Mouse (Mus musculus) telencephalon, adult 2 months (tissue): ENCODE data around the gene Zmym4.

Source experiments
- DNase-seq: peaks from one replicate; pipeline ENCODE4 v3.0.0-alpha.2; 2011; ENCODE audit warnings: low read depth, low spot score

Zmym4 gene

DNA sequence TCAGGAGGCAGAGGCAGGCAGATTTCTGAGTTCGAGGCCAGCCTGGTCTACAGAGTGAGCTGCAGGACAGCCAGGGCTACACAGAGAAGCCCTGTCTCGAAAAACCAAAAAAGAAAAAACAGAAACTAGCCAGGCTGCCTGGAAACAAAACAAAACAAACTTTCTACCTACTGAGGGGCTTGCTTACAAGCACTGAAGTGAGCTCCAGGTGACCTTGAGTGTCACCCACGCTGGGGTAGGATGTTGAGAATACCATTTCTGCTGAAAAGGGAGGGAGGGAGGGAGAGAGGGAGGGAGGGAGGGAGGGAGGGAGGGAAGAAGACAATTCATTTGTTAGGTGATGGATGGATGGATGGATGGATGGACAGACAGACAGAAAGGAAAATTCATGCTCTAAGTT is 24.5 kb downstream of the Zmym4 start:
- no peak for DNase-seq

DNA sequence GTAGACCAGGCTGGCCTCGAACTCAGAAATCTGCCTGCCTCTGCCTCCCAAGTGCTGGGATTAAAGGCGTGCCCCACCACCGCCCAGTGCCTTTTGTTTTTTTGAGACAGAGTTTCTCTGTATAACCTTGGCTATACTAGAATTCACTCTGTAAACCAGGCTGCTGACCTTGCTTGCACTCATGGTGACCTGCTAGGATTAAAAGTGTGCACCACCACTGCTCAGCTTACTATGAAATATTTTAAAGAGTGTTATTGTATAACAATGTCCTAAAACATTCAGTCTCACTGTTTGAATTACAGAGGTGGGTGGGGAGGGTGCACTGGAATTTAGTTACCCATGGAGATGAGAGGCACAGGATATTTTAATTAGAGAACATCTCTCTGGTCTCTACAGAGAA is 25.1 kb downstream of the Zmym4 start:
- DNase-seq = no peak

DNA sequence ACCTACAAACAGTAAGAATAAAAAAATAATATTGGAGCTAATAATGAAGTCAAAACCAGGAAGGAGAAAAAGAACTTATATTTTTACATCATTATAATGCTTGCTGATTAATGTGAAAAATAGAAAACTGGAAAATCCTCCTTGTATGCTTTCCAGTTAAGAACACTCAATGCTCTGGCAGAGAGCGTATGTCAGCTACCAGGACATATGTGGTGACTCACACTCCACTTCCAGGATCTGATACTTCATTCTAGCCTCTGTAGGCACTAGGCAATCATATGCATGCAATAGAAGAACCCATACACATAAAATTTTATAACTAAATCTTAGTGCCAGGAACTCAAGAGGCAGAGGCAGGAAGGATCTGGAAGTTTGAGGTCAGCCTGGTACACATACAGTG is 40.2 kb downstream of the Zmym4 start:
- peak; percentile 12 for DNase-seq

DNA sequence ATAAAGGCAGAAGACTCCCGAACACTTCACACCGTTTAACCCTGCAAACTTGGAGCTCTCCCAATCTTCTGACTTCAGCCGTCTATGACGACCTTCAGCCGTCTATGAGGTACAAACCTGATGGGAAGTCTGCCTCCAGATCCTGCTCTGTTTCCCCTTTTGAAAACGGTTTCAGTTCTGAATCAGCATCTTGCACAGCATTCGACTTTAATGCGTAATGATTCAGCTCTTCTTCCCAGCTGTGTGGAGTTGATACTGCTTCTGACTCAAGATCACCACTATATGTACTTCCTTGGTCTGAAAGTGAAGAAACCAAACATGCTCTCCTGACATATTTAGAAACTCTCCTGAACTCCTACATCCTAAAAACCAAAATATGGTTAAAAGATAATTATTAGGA is 78.1 kb downstream of the Zmym4 start:
- DNase-seq = no peak

DNA sequence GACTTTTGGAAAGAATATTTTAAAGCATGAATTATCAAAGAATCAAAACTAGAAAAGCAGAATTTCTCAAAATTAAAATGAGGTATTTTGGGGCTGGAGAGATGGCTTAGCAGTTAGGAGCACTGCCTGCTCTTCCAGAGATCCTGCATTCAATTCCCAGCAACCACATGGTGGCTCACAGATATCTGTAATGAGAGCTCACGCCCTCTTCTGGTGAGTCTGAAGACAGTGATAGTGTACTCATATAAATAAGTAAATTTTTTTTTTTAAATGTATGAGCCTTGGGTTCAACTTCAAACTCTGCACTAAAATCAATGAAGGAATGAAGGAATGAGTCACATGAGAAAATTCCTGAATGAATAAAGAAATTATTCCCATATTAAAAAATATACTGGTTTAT is 82.0 kb downstream of the Zmym4 start:
- no peak for DNase-seq

DNA sequence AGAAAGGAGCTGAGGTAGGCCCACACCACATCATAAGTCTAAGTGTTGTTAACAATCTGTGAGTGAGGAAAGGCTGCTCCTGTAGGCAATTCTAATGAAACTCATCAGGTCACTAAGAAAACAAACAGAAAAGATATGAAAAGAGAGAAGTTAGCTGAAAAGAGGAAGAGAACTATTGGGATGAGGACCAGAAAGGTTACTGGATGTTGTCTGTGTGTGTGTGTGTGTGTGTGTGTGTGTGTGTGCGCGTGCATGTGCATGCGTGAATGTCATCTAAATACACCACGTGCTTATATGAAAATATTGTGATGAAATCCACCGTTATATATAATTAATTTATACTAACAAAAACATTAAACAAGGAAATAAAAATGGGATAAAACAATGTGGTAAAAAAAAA is 84.3 kb downstream of the Zmym4 start:
- no peak for DNase-seq

DNA sequence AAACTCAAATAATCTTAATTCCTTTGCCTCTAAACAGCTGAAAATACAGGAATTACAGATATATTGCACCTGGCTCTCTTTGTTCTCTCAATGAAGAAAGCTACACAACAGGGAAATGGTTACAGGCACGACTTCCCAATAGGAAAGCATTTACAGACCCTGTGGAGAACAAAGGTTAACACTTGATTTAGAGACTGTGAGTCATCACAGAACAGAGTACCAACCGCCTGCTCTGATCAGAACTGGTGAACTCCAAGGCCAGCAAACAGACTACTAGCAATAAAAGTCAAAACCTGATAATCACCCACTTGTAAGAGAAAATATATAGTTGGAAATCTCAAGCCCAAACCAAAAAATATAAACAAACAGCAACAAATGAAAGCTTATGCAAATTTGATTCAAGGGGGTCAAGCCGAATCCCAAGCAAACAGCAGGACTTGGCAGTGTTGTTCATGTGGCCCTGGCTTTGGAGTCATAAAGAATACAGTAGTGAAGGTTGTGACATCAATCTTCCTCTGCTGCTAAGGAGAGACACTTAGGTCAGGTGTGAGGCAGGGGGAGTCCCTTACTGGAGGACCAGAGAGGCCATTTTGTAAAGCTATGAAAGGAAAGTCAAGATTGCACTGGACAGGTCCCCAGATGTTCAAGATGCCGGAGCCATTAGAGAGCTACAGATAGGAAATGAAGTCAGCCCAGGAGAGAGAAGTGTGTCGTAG is 88.2 kb downstream of the Zmym4 start:
- no peak for DNase-seq

DNA sequence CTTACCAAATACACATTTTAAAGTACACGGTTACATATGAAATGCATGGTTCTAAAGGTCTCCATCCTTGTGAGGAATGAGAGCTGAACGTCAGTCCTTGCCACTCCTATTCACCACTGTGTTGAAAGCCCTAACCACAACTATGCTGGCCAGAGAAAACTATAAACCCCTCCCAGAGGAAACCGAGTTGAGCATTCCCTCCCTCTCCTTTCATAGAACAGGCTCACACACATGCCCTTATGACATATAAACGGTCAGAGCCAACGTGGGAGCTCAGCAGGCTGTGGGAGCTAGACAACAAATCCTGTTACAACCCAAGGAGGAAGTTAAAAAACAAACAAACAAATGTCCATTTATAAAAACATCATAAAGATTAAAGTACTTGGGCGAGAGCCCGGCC is 95.2 kb downstream of the Zmym4 start:
- no peak for DNase-seq

DNA sequence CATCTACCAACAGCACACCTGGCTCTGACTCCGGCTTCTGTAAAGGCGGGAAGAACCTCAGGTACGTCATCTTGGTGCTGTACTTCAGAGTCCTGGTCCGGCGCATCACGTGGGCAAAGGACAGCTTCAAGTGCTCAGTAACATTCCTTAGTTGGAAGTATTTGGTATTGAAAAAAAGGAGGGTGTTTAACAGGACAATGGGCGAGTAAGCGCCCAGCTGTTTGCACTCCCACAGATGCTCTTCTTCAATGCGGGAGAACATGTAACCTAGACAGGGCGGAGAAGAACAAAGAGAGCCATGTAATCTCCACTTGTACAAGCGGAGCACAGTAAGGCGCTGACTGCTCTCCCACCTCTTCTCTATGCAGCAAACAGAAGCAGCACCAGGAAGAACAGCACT is 99.2 kb downstream of the Zmym4 start:
- no peak for DNase-seq

DNA sequence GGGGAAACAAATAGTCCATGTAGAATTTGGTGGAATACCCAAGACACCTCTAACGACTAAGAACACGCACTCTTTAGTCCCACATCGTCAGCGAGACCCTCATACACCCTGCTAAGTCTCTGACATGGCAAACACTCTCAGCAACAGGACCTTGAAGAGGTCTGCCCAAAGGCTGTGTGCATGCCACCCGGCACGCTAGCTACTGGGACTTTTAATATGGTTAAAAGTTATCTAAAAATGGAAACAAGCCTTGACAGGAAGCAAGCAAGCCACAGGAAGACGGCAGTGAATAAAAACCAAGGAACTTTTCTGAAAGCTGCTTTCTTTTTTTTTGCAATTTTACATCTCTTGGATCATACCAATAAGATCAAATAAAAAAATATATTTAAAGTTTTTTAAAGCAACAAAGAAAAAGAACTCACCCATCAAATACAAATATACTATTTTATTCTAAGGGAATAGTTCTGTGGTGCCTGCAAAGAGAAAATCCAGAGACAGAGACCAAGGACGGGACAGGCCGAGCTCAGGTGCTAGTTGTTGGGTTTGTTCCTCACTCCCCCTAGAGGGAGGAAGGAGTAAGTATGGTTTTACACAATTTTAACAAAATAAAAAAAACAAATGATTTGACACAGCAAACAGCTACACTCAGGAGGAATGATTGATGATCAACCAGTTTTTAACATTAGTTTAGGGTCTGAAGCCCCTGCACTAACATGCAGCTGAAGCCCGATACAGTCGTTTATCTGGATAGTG is 106.2 kb downstream of the Zmym4 start:
- DNase-seq = no peak

DNA sequence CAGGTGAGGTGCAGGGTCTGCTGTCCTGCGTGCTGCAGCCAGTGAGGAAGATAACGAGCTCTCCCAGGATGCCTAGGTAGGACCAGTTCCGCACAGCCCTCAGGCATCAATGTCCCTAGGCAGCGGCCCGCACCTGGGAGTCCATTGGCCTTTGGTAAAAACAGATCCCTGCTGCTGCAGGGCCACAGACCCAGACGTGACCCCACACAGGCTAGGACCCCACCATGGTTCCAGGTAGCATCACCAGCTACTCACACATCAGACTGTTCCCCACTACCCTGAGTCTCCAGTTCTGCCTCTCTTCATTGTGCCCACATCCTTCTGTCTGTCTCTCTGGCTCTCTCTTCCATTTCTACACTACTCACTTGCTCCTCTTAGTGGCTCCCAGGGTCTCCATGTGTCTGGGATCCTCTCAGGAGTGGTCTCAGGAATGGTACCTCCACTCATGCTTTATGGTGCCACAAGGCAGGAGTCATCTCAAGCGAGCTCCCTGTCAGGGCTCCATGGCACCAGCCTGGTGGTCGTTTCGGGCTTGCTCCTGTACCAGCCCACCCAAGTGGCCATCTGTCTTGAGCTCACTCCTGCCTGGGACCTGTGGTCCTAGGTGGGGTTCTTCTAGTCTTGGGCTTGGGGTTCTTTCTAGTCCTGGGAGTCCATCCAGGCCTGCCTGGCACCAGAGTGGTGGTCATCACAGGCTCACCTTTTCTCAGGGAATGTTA is 107.5 kb downstream of the Zmym4 start:
- DNase-seq = no peak

DNA sequence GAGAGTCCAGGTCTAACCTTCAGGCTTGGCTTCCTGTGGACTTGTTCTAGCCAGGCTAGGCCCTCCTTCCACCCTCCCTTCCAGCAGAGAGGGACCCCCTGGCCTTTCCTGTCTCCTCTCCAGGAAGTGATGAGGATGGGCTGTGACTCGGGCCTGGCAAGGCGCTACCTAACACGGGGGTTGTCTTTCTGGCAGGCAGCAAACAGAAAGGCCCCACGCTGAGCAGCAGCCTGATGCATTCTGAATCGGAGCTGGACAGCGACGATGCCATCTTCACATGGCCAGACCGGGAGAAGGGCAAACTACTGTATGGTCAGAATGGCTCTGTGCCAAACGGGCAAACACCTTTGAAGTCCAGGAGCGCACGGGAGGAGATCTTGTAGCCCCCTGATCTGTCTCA is 115.0 kb downstream of the Zmym4 start:
- DNase-seq = no peak

DNA sequence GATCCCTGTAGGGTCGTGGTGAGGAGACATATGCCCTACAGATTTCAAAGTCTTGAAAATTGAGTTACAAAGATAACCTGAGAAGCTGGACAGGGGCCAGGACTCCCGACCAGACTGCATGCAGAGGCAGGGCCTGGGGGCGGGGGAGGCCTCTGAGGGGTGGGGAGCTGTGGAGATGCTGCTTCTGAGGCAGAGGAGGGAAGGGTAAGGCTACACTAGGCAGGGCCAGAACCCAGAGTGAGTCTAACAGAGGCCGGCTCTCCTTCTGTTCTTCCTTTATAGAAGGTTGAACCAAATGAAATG is 117.2 kb downstream of the Zmym4 start:
- no peak for DNase-seq

DNA sequence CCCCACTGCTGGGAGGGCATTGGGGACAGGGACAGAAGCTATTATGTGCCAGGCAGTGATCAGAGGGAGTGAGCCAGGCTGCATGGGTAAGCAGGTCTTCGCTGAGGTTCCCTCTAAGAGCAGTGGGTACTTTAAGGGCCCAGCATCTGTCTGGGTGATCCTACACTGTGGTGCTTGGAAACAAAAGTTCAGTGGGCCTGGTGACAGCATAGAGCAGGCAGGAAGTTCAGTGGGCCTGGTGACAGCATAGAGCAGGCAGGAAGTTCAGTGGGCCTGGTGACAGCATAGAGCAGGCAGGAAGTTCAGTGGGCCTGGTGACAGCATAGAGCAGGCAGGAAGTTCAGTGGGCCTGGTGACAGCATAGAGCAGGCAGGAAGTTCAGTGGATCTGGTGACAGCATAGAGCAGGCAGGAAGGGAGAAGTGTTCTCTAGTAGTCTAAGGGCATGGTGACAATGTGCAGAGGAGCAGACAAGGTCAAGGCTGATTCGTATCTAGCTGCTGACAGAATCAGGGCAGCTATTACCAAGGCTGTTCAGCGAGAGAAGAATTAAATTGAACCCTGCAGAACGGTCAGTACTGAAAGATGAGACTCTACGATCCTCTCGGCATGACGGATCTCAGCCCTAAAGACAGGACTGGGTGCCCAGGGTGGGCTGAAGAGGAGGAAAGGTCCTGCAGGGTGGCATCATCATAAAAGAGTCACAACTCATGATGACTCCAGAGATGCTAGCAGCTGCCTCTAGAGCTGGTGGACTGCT is 117.7 kb downstream of the Zmym4 start:
- no peak for DNase-seq

DNA sequence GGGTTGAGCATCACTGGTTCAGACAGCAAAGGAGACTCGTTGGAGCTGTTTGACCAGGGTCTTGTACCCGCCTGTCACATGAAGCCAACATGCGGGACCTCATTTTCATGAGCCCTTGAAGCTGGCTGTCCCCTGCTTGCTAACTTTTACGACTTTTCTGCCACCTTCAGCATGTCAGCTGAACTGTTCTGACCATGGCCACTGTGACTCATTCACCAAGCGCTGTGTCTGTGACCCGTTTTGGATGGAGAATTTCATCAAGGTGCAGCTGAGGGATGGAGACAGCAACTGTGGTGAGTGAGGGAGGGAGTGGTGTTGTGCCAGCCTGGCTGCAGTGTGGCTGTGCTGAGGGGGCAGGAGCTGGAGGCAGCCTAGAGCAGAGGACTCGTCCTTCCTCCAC is 121.0 kb downstream of the Zmym4 start:
- DNase-seq = no peak

DNA sequence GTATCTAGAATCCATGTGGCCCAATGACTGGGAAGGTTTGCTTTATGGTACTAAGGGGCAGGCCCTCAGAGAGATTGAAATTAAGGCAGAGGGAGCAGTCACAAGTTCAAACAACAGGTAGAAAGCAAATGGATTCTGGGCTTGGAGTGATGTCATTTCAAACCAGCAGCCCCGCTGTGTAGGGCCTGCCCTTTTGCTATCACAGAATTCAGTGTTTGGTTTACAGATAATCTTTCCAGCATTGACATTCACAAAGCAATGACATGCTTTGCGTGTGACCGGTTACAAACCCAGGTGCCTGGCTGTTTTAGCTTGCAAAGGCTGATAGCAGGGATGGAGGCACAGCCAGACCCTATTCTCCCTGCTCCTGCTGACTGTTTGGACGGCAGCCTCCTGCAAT is 122.3 kb downstream of the Zmym4 start:
- DNase-seq = no peak

DNA sequence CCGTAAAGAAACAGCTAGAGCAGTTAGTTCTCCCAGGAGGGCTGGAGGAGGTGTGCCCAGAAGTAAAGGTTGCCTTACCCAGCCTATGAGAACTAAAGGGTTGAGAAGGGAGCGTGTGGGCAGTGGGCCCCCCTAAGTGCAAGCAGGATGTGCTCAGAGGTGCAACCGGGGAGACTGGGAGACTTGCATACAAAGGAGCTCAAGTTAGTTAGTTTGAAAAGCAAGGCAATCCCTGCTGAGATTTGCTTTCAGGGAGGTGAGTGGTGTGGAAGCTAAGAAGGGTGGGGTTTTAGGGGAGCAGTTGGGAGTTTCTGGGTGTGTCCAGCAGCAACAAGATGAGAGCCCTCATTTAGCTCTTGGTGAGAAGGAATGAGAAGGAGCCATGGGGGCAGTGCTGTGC is 125.0 kb downstream of the Zmym4 start:
- no peak for DNase-seq

DNA sequence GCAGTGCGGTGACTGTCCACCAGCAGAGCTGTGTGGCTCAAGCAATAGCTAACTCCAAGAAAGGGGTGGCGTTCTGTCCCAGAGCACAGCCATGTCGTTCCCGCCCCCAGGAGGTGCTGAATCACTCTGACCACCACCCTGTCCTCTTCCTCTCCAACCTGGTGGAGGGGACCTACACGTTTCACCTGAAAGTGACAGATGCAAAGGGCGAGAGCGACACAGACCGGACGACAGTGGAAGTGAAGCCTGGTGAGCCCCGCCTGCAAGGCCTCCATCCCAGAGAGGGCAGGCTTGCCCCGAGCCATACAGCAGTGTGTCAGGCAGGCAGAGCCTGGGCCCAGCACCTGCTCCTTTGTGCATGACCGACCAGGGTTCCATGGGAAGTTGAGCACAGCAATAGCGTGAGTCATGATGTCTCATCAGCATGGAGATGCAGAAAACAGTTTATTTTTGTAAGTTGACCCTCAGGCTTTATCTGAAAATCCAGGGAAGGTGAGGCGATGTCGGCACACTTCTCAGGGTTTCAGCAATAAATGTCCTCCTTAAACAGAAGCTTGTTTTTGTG is 126.9 kb downstream of the Zmym4 start:
- no peak for DNase-seq

DNA sequence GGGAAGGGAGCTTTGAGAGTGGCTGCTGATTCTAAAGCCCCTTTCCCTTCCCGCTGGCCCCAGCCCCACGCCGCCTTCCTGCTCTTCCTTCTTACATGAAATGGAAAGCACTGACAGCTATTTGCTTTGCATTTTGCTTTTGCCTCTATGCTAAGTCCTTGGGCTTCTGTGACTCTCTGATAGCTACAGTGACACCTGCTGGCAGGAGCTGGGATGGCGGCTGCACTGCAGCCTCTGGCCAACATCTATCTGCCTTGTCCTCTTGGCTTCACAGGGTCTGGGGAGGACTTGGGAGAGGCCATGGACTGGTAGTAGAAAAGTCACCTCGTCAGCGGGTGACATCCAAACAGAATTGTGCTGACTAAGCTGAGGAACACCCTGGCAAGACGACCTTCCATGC is 128.1 kb downstream of the Zmym4 start:
- DNase-seq = peak; percentile 53

DNA sequence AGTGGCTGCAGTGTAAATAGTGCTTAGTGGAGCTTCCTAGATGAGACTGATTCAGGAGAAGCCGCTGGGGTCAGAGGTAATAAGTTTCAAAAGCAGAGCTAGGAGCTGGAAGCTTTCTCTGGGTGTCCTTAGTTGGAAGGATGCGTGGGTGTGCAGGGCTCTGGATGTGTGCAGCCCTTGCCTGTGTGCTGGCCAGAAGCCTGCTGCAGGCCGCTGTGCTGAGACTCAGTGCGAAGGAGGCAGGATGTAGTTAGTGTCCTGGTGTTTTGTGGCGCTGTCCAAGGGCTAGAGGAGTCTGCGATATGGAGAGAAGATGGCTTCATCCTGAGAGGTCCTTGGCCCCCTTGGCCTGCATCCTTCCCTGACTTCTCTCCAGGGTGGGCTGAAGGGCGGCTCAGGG is 129.1 kb downstream of the Zmym4 start:
- no peak for DNase-seq

DNA sequence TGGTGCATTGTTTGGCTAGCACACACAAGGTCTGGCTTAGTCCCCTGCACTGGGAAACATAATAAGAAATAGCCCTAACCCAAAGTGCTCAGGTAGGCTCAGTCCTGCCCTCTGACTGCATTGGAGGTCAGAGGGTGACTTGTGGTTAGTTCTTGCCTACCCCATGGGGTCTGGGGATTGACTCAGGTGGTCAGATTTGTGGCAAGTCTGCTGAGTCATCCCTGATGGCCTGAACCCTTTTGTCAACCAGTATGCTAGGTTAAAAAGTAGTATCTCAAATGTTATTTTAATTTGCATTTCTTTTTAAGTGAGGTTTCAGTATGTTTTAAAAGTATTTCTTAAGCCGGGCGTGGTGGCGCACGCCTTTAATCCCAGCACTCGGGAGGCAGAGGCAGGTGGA is 136.8 kb downstream of the Zmym4 start:
- DNase-seq = no peak

DNA sequence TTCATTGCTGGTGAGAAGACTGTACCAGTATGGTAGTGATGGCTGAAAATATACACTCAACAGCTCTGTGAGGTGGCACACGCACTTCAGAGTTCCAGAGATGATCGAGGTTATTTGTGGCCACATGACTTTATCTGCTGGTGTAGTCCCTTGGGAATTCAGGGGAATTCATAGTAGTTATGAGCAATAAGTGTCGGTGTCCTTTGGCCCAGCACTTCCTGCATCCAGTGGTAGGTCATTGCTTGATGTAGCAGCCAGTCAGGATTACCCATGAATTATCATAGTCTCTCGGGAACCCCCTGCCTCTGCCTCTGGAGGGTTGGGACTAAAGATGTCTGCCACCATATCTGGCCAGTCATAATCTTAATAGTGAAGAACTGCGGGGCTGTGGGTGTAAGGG is 144.0 kb downstream of the Zmym4 start:
- DNase-seq = no peak
